Mouse (Mus musculus) forebrain, embryonic 10.5 days (tissue): ENCODE measurements around the gene Hspb6. TPM values are rescaled to one million over a fixed set of nuclear protein-coding genes. Genes with fewer than 3 reads are reported as not detected.

Experiments
- DNase-seq: peaks from one replicate; pipeline ENCODE4 v3.0.0-alpha.2; 2017; ENCODE audit warnings: low spot score; ENCODE audit errors: extremely low spot score
- H3K27ac ChIP-seq: fragments of 300-500 bp; sonication (generic); 2 replicates; pipeline ENCODE4 v1.5.1; 2016; ENCODE audit warnings: mild to moderate bottlenecking
- H3K27me3 ChIP-seq: fragments of 300-500 bp; sonication (generic); 2 replicates; pipeline ENCODE4 v1.6.1; 2016; ENCODE audit warnings: mild to moderate bottlenecking; ENCODE audit not compliant: poor library complexity, severe bottlenecking
- H3K36me3 ChIP-seq: fragments of 300-500 bp; sonication (generic); replicated peaks from 2 replicates; pipeline ENCODE4 v1.6.1; 2016; ENCODE audit warnings: mild to moderate bottlenecking, moderate library complexity
- H3K4me1 ChIP-seq: fragments of 300-500 bp; sonication (generic); 2 replicates; pipeline ENCODE4 v1.6.1; 2016
- H3K4me3 ChIP-seq: fragments of 300-500 bp; sonication (generic); 2 replicates; pipeline ENCODE4 v1.5.1; 2016; ENCODE audit warnings: mild to moderate bottlenecking, moderate library complexity
- H3K9me3 ChIP-seq: fragments of 300-500 bp; sonication (generic); 2 replicates; pipeline ENCODE4 v1.6.1; 2016; ENCODE audit warnings: mild to moderate bottlenecking, moderate library complexity
- WGBS: fragments of 180-500 bp; shearing (Covaris S2); methylation state at CpG from one replicate; pipeline ENCODE4 v1.1.7; 2016; 5-methylcytosine and 5-hydroxymethylcytosine counted together
- polyA plus RNA-seq: library from polyadenylated mRNA; unstranded; fragments of >200 nt; fragmentation: Nextera tagmentation; extraction: Ambion mirVana; gene quantifications from 2 replicates; pipeline ENCODE4 v1.2.1, GENCODE M21; 2016

Hspb6 gene
- polyA plus RNA-seq: 4.3 and 4.6 TPM in 2 replicates

DNA sequence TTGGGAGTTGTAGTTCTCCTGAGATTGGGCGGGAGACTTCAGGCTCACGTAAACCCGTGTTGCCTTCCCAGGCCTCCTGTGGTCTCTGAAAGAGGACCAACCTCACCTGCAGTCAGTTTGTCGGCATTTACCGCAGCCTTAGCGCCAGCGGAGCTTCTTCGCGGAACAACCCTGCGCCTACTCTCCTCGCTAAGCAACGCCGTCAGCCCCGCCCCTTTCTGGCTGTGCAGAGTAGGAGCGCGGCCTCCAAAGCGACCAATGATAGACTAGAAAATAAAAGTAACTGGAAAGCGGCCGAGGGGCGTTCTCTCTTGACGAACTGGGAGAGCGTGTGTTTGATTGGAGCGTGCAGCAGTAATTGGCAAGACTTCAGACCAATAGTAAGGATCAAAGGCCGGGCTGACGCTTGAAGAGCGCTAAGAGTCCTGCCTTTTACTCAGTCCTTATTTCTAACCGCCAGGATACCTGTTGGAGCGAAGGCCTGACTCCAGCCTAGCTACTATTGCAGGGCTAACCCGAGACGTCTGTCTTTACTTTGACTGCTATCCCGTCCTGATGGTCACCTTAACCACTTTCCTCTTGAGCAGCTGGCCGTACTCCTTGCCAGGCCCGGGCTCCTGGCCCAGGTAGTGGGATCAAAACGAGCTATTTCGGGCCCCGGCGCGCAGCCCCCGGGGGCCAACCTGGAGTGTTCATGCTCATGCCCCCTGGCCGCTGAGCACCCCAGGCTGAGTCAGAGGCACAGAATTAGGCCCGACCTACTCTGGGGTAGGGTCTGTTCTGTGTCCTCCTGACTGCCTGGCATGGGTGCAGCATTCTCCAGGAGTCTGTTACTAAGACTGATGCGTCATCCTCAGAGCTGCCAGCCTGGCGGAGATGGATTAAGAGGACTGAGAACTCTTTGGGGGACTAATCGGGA, at the start of gene Hspb6, which contains the start of gene Proser3:
Gene Hspb6, plus strand, starts transcription at position 77 of the 919 bp plus-strand sequence.
Gene Proser3, minus strand, starts transcription at position 198 of the 919 bp plus-strand sequence.
- Histone ChIP-seq H3K4me1 (peaks cover 18% of the 10 kb centered on the region), H3K4me3 (peak within 1 kb of the TSS; percentile 58), H3K36me3 (peaks cover 57% of the 10 kb centered on the region), H3K27me3 (peaks cover 11% of the 10 kb centered on the region; the same call in 1 of the 2 replicates), H3K9me3 (no peaks in the 10 kb centered on the region), H3K27ac (peak within 1 kb of the TSS; percentile 93)
- peak; percentile 96 for DNase-seq
- 1% methylated on average over 44 of the region's 44 CpGs for WGBS

DNA sequence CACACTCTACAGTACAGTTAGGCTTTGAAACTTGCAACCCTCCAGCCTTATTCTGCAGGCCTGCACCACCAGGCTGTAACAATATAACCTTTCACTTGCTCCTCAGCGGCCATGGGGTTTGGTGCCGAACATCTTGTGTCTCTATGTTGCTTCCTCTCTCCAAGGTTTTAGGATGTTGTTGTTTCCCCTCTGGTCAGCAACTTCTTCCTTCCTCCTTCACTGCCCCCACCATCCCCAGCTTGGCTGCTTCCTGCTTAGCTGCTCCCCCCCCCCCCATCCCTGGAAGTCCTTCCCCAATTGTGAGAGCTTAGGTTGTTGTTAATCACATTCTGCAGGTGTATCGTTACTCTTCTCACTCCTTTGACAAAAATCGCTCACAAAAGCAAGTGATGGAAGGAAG, 43.9 kb upstream of the Hspb6 start:
- no peaks in the 10 kb centered on the region for H3K9me3 ChIP-seq
- 79% methylated on average over 4 of the region's 4 CpGs for WGBS
- H3K36me3 ChIP-seq: no peaks in the 10 kb centered on the region
- no peaks in the 10 kb centered on the region for H3K4me1 ChIP-seq
- H3K27ac ChIP-seq: no peak overlapping the region
- no peak overlapping the region for H3K4me3 ChIP-seq
- no peaks in the 10 kb centered on the region for H3K27me3 ChIP-seq
- no peak for DNase-seq

DNA sequence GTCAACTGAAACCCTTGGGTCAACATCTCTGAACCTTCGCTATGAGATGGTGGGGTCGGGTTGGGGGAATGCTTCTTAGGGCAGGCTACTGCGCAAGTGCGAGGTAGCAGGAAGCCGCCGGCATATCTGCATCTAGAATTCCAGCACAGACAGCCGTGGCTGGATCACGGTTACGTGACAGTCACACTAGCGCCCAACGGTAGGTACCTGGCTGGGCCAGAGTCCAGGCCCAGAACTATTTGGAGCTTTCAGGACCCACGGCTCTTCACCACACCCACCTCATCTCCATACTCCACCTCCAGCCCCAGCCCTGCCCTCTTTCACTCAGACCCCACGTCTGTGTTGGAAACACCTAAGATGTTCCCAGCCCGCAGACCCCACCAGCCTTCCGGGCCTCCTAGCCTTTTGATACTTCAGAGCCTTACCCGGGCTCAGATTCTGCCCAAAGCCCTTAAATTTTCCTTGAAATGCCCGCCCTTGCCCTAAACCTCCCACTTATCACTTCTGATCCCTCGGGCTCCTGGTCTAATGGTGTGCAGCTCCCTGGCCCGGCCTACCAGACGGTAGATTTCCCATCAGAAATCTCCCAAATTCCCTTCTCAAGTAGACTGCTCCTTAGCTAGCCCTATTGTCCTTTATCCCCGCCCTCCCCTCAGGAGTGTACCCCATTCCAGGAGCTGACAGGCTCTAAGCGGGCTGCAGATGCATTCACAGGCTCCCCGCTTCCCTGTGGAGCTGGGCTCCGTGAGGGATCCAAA, 36.8 kb upstream of the Hspb6 start:
- 57% methylated on average over 24 of the region's 24 CpGs for WGBS
- H3K4me1 ChIP-seq: peaks cover 8% of the 10 kb centered on the region
- H3K27ac ChIP-seq: no peak overlapping the region
- H3K27me3 ChIP-seq: peaks cover 6% of the 10 kb centered on the region; the same call in 1 of the 2 replicates
- H3K9me3 ChIP-seq: no peaks in the 10 kb centered on the region
- H3K36me3 ChIP-seq: no peaks in the 10 kb centered on the region
- DNase-seq: no peak
- H3K4me3 ChIP-seq: no peak overlapping the region

DNA sequence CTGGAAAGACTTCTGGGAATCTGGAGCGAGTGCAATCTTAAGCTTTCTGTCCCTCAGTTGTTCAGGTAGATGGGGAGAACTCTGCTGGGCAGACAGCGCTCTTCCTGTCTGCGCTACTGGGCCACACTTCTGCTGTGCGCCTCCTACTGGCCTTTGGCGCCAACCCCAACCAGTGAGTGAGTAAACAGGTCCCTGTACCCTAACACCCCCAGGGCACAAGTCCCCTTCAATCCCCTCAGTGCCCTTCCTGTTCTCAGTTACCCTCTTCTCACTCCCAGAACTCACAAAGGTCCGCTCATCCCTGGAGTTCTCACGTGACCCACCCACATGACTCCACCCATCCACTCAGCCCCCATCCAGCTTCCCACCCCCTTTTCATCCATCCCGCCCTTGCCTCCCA, 33.7 kb upstream of the Hspb6 start:
- WGBS: 41% methylated on average over 8 of the region's 8 CpGs

DNA sequence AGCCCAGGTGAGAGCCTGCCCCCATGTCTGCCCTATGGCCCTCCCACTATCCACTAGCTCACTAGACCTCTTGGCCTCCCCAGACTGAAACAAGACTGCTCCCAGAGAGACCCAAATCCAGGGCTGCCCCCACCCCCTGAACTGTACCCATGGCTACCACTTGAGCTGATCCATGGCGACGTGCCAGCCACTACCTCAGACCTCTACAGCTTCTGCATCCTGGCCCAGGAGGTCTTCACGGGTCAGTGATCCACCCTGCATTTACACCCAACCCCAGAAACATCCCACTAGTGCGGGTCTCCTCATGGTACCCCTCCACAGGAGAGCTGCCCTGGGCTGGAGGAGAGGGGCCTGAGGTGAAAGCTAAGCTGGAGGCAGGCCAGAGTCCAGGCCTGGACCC, 31.6 kb upstream of the Hspb6 start:
- no peaks in the 10 kb centered on the region for H3K9me3 ChIP-seq
- DNase-seq: no peak
- peaks cover 22% of the 10 kb centered on the region for H3K4me1 ChIP-seq
- H3K36me3 ChIP-seq: peaks cover 31% of the 10 kb centered on the region
- no peak overlapping the region for H3K4me3 ChIP-seq
- peaks cover 28% of the 10 kb centered on the region for H3K27me3 ChIP-seq
- 64% methylated on average over 4 of the region's 4 CpGs for WGBS
- peak overlapping the region; percentile 31; the same call in 1 of the 2 replicates for H3K27ac ChIP-seq

More for the DNA sequence above, 33.7 kb upstream of the Hspb6 start:
- H3K36me3 ChIP-seq: peaks cover 10% of the 10 kb centered on the region
- no peak for DNase-seq
- H3K9me3 ChIP-seq: no peaks in the 10 kb centered on the region
- H3K4me3 ChIP-seq: peak overlapping the region; percentile 11; the same call in 1 of the 2 replicates
- peaks cover 10% of the 10 kb centered on the region for H3K27me3 ChIP-seq
- peaks cover 22% of the 10 kb centered on the region for H3K4me1 ChIP-seq
- H3K27ac ChIP-seq: 0 out of 2 replicates have a peak overlapping the region, but pooled peaks have one; percentile 25

DNA sequence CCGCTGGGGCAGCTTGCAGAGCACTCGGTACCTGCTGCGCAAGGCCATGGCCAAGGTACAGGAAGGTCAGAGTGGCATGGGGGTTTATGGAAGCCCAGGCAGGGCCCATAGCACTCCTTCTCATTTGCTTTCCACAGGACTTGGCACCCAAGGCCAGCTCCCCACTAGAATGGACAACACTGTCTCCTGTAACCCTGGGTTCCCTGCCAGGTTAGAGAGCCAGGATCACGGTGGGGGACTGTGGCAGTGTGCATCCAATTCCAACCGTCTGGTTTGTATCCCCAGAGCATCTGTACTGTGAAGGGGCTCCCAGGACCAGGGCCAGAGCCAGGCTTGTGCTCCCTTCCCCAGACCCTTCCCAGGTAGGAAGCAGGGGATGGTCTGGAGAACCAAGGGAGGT, 31.1 kb upstream of the Hspb6 start:
- no peak for DNase-seq
- H3K4me3 ChIP-seq: no peak overlapping the region
- no peaks in the 10 kb centered on the region for H3K9me3 ChIP-seq
- H3K27ac ChIP-seq: peak overlapping the region; percentile 31; the same call in 1 of the 2 replicates
- WGBS: 75% methylated on average over 5 of the region's 5 CpGs
- peaks cover 36% of the 10 kb centered on the region for H3K36me3 ChIP-seq
- H3K4me1 ChIP-seq: peaks cover 23% of the 10 kb centered on the region
- H3K27me3 ChIP-seq: peaks cover 25% of the 10 kb centered on the region

DNA sequence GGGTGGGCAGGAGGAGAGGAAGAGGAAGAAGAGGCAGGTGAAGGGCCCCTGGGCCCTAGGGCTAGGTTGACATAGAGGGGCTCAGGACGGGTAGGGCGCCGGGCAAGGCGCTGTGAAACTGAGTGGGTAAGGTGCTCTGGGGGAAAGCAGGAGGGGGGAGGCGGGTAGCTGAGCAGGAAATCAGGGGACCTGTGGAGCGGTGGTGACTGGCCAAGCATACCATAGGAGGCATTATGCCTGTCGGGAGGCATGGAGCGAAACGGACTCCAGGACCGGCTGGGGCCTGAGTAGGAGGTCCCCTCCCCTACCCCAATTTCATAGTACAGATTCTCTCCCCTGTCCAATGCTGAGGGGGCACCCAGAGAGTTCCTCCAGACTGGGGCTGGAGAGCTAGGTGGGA, 29.1 kb upstream of the Hspb6 start:
- no peak for DNase-seq
- Histone ChIP-seq H3K27me3 (peaks cover 44% of the 10 kb centered on the region), H3K27ac (no peak overlapping the region), H3K9me3 (no peaks in the 10 kb centered on the region), H3K4me1 (peaks cover 36% of the 10 kb centered on the region), H3K36me3 (peaks cover 56% of the 10 kb centered on the region), H3K4me3 (no peak overlapping the region)
- 87% methylated on average over 10 of the region's 10 CpGs for WGBS

DNA sequence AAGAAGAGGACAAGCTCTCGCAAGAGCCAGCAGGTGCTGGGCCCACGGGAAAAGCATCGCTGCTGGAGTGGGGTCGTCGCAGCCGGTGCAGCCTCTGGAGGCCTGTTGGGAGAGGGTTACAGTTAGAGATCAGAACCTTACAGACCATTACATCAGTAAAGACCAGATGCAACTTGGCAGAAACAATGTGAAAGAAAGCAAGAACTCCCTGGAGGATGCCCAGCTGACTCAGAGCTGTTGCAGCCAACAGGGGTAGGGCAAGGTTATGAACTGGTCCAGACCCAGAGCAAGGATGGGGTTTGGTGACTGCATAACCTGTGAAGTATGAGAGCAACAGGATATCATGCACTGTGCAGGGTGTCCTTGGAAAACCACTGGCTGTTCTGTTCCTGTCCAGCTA, 27.5 kb upstream of the Hspb6 start:
- WGBS: 83% methylated on average over 6 of the region's 6 CpGs
- Histone ChIP-seq H3K27ac (no peak overlapping the region), H3K27me3 (peaks cover 50% of the 10 kb centered on the region), H3K4me1 (peaks cover 31% of the 10 kb centered on the region), H3K36me3 (peaks cover 72% of the 10 kb centered on the region), H3K9me3 (no peaks in the 10 kb centered on the region), H3K4me3 (no peak overlapping the region)
- DNase-seq: no peak

DNA sequence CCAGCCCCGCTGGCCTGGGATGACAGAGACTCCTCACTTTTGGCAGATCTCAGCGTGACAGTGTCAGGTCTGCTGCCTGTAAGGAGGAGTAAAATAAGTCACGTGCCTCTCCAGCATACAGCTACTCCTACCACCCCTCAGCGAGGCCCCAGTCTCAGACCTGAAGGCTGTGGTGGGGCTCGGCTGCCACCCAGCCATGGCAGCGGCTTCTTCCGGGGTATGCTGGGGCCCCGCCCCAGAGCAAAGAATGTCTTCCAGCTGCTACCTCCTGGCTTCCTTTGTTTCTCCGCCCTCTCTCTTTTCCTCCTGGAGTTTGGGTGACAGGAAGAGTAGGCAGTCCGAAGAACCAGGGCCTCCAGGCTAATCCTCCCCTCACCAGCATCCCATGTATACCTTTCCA, 26.0 kb upstream of the Hspb6 start:
- WGBS: 26% methylated on average over 10 of the region's 10 CpGs
- peaks cover 87% of the 10 kb centered on the region for H3K36me3 ChIP-seq

DNA sequence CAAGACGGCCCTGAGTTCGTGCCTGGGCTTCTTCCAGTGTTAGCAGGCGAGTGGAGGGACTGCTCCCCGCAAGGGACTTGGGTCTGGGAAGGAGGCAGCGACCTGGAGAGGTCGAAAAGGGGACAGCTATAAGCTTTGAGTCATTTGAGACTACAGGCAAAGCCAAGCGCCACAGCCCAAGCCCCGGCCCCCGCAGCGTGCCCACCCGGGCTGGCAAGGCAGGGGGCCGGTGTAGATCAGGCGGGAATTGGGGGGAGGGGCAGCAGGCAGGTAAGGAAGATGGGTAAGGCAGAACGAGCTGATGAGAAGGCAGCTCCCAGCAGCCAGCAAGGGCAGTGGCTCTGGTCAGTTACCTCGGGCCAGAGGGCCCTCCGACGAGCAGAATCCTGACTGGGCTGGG, 25.6 kb upstream of the Hspb6 start:
- no peak for DNase-seq
- Histone ChIP-seq H3K27ac (peak overlapping the region; percentile 44; the same call in 1 of the 2 replicates), H3K9me3 (no peaks in the 10 kb centered on the region), H3K4me1 (peaks cover 19% of the 10 kb centered on the region), H3K27me3 (peaks cover 50% of the 10 kb centered on the region), H3K36me3 (peaks cover 91% of the 10 kb centered on the region), H3K4me3 (peak overlapping the region; percentile 10)
- WGBS: 17% methylated on average over 17 of the region's 17 CpGs

More for the DNA sequence above, 26.0 kb upstream of the Hspb6 start:
- DNase-seq: no peak
- Histone ChIP-seq H3K4me1 (peaks cover 21% of the 10 kb centered on the region), H3K27ac (peak overlapping the region; percentile 44; the same call in 1 of the 2 replicates), H3K9me3 (no peaks in the 10 kb centered on the region), H3K27me3 (peaks cover 50% of the 10 kb centered on the region), H3K4me3 (peak overlapping the region; percentile 10; the same call in 1 of the 2 replicates)

DNA sequence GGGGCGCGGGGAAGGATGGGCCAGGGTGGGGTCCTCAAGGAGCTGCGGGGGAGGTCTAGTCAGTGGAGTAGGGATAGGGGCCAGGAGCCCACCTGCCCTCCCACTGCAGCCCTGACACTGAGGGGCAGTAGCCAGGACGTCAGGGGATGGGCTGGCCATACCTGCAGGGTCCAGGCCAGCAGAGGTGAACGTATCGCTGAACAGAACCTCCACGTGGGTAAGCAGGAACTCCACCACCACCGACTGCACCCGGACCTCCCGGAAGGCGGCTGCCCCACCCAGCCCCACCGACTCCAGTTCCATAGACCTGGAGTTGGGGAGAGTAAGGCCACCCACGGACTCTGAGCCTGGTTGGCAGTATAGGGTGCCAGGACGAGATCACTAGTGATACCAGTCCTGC, 25.0 kb upstream of the Hspb6 start:
- Histone ChIP-seq H3K9me3 (no peaks in the 10 kb centered on the region), H3K4me3 (no peak overlapping the region), H3K4me1 (peaks cover 22% of the 10 kb centered on the region), H3K27ac (peak overlapping the region; percentile 44; the same call in 1 of the 2 replicates), H3K27me3 (peaks cover 51% of the 10 kb centered on the region), H3K36me3 (peaks cover 97% of the 10 kb centered on the region)
- 79% methylated on average over 14 of the region's 14 CpGs for WGBS
- DNase-seq: no peak

DNA sequence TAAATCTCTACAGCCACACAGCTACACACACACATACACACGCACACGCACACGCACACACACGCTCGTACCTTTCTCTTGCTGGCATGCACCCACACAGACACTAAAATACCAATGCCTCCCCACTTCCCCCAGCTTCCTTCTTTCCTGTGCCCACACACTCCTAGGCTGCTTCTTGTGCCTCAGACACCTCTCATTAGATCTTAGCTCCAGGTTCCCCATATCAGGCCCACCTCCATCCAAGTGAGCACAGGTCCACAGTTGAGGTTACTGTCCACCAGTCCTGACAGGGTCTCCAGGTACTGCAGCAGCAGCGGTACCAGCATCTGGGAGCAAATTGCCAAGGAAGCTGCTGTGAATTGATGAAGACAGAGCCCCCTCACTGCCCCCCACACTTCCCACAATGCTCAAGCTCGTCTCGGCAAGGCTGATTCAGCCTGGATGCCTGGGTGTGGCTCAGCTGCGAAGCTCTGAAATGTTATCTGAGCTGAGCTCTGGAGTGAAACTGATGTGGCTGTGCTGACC, 20.6 kb upstream of the Hspb6 start:
- Histone ChIP-seq H3K36me3 (peaks cover 67% of the 10 kb centered on the region), H3K27me3 (peaks cover 41% of the 10 kb centered on the region), H3K4me3 (no peak overlapping the region), H3K4me1 (peaks cover 51% of the 10 kb centered on the region), H3K27ac (no peak overlapping the region), H3K9me3 (no peaks in the 10 kb centered on the region)
- DNase-seq: no peak
- WGBS: 92% methylated on average over 9 of the region's 9 CpGs
